Mouse (Mus musculus) 3T3-L1 (cell line): ENCODE data around the gene Trip4.
"Not testable (repeated sequence)": the region's sequence is repeated elsewhere in the genome, so short reads cannot be mapped to it uniquely, and the experiment has no call there.

ENCODE experiments used
- DNase-seq: peaks from one replicate; pipeline ENCODE4 v3.0.0-alpha.2; 2015; ENCODE audit warnings: low read depth, low spot score

Trip4 gene

DNA sequence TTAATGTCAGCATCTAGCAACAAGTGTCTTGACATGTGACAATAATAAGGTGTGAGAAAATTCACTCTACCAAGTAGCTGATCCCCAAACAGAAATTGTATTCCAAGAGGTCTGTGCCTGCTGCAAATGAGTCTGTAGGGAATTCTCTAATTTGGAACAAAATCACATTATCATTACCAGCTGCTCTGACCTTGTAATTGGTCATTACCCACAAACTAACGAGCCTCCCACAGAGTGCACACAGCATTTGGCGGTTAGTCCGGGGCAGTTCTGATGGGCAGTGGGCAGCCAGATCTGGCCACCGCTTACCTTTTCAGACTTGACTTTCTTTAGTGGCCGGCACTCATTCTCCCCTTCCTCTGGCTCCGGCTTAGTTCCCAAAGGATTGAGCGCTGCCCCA, 114.3 kb downstream of the Trip4 start:
- no peak for DNase-seq

DNA sequence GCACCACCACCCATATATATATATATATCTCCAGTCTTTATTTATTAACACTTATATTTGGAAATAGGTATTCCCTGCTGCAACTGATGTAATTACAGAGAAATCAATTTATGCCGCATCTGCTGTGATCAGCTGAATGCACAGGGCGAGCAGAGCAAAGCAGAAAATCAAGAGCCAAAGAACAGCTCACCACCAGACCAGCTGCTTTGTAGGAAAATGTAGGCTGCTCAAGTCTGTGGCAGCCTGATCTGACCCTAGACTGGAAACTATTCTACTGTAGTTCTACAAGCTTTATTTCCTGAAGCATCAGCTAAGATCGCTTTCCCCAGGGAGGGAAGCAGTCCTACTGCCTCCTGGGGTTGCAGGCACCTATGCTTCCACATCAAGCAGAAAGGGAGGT, 115.1 kb downstream of the Trip4 start:
- no peak for DNase-seq

DNA sequence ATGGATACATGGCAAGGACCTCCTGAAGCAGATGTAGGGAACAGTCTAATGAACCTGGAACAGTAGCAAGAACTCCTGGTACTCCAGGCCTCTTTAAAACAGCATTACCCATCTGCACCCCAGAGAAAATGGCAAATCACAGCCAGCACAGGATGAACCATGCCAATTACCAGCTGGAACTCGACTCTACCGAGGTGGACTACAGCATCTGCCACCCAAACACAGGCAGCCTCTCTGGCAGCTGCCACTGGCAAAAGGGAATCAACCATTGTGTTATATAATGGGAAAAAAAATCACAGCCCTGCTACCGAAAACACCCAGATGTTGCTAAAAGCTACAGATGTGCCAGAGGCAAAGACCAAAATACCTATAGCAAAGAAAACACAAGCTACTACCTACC, 115.5 kb downstream of the Trip4 start:
- no peak for DNase-seq

DNA sequence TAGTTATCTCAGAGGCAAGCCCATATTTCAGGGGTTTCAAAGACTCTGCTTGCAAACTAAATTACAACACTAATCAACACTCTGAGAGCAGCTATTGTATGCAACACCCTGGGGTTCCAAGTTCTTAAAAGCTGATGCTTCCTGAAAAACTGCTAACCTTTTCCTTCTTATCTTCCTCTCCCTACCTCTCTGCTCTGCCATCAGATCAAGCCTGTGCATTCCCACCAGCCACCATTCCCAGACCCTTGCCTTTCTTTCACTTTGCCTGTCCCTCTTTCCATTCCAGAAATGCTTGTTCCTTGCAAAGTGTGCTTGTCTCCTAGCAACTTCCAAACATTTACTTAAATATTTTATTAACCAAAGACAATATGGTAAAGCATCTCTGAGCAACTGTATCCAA, 116.7 kb downstream of the Trip4 start:
- DNase-seq: no peak

DNA sequence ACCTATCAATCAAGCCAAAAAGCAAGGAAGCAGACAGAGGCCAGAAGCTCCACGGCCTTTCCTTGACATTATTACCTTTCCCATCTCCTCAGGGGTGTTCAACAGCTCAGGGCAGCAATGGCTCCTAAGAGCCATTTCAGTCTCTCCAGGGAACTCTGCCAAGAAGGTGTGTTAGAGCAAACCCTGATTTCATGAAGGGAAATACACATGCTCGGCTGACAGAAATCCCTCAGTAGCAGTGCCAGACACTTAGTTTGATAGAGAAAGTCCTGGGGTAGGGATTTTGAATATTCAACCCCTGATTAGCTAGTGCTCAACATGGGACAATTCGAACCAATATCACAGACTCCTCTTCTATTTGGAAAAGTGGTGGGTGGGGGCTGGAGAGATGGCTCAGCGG, 117.5 kb downstream of the Trip4 start:
- no peak for DNase-seq

DNA sequence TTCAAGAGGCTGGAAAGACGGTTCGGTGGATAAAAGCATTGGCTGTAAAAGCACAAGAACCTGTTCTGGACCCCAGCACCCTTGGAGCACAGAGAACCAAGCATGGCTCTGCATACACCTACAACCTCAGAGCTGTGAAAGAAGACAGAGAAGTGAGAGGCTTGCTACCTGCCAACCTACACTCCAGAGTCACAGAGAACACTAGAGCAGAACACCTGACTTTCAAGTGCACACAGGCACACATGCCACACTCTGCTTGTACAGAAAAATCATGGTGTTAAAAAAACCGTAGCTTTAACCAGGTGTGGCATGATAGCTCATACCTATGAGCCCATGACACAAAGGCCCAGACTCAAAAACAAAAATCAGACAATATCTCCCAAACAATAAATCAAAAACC, 118.8 kb downstream of the Trip4 start:
- DNase-seq: no peak

DNA sequence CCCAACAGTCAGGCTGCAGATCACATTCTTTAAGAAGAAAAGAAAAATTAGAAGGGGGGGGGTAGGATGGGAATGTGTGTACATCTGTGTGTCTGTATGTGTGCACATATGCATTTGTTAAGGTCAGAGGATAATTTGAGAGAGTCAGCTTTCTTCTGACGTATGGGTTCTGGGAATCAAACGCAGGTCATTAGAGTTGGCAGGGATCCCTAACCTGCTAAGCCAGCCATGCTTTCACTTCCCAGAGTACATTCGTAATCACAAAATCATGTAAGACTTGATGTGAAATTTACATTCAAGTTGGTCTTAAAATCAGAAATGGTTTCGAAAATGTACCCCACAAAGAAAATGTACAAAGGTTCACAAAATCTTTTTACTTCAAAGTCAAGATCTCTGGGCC, 120.0 kb downstream of the Trip4 start:
- no peak for DNase-seq

DNA sequence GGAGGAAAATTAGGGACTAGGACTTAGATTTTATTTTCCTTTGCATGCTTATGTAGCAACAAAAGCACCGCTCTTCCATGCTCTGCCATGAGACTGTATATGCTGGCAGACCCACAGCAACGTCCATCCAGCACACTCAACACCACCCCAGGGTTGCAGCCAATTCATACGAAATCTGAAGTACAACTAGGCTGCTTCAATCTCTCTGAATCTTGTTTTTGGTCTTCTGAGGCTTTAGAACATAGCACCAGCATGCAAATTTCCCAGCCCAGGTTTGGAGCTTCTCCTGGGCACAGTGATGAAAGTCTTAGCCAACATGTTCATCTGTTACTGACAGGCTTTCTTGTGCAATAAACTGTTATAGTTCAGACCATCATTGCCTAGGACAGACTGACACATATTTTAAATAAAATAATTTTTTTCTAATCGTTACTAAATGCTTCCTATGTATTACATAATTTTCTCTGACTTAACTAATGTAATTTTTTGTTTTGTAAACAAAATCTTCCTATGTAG, 120.7 kb downstream of the Trip4 start:
- no peak for DNase-seq

DNA sequence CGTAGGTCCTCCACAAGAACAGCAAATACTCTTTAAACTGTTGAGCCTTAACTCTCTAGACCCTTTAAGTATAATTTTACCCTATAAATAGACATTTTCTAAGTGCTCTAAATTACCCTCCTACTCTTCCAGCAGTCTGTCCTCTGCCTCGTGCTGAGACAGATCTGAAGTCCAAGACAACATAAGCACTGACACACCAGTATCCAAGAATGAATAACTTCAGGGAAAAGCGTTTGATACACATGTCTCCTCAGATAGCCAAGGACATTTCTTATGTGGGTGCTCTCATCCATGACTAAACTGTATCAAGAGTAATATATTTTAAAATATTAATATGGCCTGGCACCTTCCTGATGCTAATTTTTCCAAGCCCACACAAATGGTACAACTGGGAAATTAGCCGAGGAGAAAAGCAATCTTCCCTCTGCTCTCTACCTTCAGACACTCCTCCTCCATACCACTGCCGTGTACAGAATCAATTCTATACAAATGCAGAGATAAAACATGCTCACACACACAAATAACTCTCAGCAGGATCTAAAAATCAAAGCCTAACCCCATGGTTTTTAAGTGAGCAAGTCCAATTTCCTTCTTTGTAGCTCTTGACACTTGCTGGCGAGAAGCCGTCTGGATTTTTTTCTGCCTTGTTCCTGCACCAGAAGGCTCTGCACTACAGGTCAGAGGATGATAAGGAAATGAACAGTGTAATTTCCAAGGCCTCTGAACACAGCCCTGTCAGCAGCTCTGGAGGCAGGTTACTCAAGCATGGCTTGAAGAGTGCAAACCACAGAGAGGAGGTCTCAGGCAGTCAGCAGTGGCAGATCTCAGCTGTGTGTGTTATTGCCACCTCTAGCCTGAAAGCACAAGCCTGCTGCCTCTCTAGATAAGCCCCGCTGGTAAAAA, 121.5 kb downstream of the Trip4 start:
- no peak for DNase-seq

DNA sequence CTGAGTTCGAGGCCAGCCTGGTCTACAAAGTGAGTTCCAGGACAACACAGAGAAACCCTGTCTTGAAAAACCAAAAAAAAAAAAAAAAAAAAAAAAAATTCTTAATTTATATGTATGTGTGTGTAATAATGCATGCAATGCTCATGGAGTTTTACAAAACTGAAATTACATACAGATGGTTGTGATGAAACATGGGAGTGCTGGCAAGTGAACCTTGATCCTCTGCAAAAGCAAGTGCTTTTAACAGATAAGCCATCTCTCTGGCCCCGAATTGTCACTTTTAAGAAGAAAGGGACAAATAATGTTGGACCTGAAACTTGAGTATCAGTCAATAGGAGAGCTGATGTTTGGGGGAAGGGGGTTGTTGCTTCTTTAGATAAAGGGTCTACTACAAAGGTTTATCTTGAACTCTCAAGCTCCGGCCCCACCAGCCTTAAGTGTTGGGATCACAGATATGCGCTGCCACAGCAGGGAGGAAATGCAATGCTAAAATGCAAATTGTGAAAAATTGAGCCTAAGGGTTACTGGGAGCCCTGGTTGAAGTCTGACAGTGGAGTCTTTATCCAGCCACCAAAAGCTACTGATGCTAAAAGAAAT, 122.7 kb downstream of the Trip4 start:
- no peak for DNase-seq

DNA sequence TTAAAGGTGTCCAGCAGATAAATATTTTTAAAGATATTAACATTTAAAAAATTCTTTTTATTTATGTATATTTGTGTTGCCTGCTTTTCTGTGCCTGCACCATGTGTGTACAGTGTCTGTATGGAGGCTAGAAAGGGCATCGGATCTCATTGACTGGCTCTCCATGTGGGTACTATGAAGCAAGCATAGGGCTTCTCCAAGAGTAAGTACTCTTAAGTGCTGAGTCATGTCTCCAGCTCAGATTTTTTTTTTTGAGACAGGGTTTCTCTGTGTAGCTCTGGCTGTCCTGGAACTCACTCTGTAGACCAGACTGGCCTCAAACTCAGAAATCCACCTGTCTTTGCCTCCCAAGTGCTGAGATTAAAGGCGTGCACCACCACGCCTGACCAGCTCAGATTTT, 129.0 kb downstream of the Trip4 start:
- DNase-seq: not testable (repeated sequence)
